Mouse (Mus musculus) retina, postnatal 7 days (tissue): Measurements from ENCODE around the gene Cox16.

Experiments
- DNase-seq: peaks from one replicate; pipeline ENCODE4 v3.0.0-alpha.2; 2012; ENCODE audit warnings: low read depth, low spot score

The Cox16 gene

DNA sequence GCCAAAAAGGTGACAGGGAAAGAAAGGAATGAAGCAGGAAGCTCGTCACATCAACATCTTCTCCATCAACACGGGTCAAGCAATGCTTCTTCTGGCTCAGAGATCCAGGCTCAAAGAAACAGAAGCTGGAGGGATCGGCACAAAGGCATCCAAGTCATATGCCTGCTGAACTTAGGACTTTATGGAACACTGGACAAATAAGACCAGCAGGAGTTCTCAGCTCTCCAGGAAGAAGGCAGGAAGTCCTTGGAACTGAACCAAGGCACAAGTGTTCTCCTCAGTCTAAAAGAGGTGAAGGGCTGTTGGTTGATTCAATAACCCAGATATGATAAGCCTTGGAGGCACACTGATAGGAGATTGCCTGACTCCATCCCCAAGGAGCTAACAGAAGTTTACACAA is 159.9 kb downstream of the Cox16 start:
- DNase-seq = no peak

DNA sequence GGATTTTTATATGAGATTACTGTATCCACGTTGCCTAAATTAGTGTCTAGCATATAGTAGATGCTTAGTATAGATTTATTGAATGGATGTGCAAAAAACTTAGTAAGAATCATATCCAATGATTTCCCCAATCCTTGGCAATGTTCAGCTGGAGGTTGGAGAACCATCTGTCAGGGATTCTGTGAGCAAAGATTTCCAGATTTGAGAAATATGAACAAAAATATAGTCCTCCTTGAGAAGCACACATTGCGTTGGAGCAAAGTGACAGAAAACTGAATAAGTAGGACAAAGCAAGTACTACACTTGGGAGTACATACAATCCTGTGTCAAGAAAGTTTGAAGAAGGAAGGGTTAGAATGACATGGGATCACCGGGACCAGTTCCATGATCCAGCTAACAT is 160.8 kb downstream of the Cox16 start:
- DNase-seq = no peak

DNA sequence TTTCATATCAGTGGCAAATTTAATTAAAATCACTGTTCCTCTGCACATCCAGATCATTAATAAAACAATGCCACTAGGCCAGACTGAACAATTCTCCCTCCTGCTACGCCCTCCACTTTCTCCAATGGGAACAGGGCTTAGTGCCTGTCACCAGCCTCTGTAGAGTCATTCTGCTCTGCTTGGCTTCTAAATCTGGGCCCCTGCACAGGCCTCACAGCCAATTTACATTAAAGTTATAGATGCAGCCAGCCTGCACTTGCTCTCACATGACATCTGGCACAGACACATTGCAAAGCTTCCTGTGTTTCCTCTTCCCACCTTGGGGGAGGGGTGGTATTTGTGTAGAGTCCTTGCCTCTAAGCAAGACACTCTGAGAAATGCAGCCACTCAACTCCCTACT is 163.9 kb downstream of the Cox16 start:
- no peak for DNase-seq

DNA sequence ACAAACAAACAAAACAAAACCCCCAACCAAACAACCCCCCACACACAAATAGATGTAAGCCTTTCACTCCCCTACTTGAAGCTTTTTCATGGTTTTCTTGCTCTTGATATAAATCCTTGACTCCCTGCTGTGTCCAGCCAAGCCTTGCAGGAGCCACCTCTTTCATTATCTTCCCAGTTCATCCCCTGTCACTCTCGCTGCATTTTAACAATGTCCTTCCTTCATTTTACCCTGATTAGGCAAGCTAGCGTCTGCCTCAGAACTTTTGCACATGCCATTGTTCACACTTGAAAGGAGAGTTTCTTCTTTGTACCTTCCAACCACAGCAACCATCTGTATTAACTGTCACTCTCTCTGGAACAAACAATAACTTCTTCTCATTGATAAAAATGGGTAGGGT is 167.1 kb downstream of the Cox16 start:
- DNase-seq = no peak

DNA sequence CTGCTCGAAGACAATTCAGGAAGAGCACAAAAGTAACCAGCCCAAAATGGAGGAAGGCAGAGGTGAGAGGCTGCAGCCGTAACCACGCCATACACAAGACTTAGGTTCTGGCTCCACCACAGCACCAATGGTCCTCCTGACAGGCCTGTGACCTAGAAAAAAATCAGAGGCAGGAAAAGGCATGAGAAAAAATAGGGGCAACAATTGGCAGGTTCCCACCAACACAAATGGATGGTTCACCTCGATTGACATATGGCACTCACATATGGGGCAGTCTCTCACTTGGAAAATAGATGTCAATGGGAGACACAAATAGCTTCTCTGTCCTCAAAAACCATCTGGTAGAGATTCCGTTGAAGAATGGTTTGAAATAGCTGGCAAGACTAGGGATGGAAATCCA is 169.0 kb downstream of the Cox16 start:
- no peak for DNase-seq
